Mouse (Mus musculus): ENCODE measurements around the gene Lmna. TPM values are rescaled to one million over a fixed set of nuclear protein-coding genes. Genes with fewer than 3 reads are reported as not detected.

Gene Lmna
- 10 to 100 TPM; 35.3 to 37.7 TPM for total RNA-seq (2021)

- intact Hi-C loops (cut with DNase I), result no loop called here
- peak; percentile 95 for DNase-seq
These were observed at the start of gene Lmna for GRCm38 (mm10) chr3:88509692-88510420. Gene Lmna (minus strand): TSS chr3:88509956.

- intact Hi-C loops (cut with DNase I), result no loop called here
- DNase-seq, result no peak
These were observed 46.9 kb upstream of the Lmna start for GRCm38 (mm10) chr3:88556616-88557015.

GRCm38 (mm10) chr3:88555731-88556130 lies 46.0 kb upstream of the Lmna start:
- intact Hi-C loops (cut with DNase I), result no loop called here
- DNase-seq, result no peak

GRCm38 (mm10) chr3:88555069-88555605 lies 45.4 kb upstream of the Lmna start:
- no peak for DNase-seq
- intact Hi-C loops (cut with DNase I), result no loop called here

DNA sequence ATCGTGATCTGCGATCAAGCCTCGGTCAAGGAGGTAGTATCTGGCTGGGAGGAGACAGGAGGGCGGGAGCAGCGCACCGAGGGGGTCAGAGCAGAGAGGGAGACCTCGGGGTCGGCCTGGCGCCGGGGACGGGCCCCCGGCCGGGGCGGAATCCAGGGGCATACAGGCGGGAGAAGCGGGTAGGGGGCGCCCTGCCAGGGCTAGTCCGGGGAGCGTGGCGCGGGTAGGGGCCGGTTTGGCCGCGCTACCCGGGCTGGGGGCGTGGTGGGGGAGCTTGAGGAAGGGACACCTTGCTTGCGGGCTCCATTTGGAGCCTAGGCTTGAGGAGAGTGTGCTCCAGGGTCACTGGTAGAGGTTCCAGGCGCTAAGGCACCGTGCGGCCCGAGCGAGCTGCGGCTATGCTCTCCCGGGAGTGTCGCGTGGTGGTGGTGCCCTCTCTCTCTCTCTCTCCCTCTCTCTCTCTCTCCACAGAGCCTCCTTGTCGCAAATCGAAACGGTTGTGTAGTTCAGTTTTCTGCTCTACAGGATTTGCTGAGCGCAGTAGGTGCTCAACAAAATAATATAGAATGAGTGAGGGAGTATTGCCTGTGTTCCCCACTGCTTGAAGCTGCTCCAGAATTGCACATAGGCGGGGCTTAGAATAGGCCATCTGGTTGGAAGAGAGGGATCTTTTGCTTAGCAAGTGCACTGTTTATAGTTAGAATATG lies 44.3 kb upstream of the Lmna start:
- peak; percentile 72 for DNase-seq
- intact Hi-C loops (cut with DNase I), result no loop called here

DNA sequence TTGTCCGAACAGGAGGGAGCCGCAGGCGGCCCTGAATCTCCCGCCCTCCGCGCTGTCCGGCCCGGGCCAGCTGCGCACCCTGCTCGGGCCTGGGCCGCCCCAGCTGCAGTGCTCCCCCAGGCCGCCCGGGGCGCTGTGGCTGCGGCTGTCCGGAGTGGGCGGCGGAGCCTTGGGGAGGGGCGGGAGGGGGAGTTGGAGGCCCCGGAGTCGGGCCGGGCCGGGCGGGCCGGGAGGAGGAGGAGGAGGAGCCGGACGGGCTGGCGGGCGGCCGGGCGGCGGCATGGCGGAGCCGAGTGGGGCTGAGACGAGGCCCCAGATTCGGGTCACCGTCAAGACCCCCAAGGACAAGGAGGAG lies 43.7 kb upstream of the Lmna start, which contains the start of gene Ubqln4:
Gene Ubqln4 (plus strand): TSS at position 234 of the 355 bp plus-strand sequence.
- peak; percentile 94 for DNase-seq
- intact Hi-C loops (cut with DNase I), result no loop called here

GRCm38 (mm10) chr3:88552676-88553524 lies 43.1 kb upstream of the Lmna start, which contains the start of gene Lamtor2:
Gene Lamtor2 (minus strand): TSS chr3:88553074.
- peak; percentile 99 for DNase-seq
- intact Hi-C loops (cut with DNase I), result no loop called here

DNA sequence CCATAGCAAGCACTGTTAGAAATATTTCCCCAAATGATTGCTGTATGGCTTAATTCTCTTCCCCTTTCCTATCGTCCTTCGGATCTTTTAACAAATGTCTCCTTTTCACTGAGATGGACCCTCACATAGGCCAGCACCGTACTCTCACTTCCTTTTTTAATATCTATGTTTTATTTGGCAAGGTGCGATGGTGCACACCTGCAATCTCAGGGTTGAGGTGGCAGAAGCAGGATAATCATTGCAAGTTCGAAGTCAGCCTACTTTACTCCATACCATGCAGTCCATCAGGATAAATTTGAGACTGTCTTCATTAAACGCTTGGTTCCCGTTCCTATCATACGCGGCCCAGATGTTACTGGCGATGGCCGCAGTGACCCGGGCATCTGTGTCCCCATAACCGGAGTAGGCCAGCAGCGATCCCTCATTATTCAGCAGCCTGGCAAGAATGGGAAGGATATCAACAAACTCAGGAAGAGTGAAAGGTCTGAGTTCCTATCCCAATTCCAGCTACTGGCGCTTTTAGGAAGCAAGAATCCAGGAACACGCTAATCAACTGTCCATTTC lies 42.4 kb upstream of the Lmna start:
- DNase-seq, result no peak
- intact Hi-C loops (cut with DNase I), result no loop called here

DNA sequence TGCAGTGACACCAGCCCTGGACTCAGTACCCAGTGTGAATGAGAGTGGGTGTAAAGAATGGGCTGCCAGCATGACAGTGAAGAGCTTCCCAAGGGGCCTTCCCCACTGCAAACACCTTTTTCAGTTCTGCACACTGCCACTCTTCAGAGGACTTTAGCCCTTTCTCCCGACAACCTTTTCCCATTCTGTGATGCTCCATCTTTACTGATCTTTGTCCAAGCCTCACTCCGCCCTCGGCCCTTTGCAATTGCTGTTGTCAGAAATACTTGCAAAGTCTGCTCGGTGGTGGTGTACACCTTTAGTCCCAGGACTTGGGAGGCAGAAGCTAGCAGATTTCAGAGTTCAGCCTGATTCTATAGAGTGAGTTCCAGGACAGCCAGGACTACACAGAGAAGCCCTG lies 41.8 kb upstream of the Lmna start:
- intact Hi-C loops (cut with DNase I), result no loop called here
- no peak for DNase-seq

GRCm38 (mm10) chr3:88548180-88548917 lies 38.6 kb upstream of the Lmna start, which contains the start of gene Rab25:
Gene Rab25 (minus strand): TSS chr3:88548300.
- intact Hi-C loops (cut with DNase I), result no loop called here
- DNase-seq, result no peak

DNA sequence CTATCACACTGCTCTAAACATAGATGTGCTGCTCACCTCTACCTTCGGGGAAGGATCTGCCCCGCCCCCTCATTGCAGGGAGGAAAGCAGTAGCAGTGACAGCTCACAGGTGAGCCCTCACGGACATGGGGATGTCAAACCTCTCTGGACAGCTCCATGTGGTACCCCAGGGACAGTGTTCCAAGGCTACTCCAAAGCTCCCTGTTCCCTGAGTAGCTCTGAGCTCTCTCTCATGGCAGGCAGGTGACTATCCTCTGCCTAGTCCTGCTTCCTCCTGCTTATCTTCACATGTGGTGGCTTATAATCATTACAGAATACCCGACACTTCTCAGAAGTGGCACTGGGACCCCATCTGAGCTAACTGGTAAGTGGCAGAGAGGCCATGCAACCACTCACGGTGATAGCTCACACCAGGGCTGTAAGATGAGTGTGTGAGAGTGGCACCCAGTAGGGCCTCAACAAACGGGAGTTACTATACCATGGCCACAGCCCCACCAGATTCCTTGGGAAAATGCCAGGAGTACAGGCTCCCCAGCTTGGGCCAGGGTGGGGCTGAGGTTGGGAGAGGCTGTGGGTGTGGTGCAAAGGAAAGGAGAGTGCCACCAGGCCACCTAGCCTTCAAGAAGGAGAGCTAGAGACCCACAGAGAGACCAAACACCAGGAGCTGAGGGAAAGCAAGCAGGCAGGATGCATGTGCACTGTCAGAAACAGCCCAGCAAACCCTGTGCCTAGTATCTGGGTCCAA lies 37.1 kb upstream of the Lmna start:
- intact Hi-C loops (cut with DNase I), result no loop called here
- DNase-seq, result no peak

DNA sequence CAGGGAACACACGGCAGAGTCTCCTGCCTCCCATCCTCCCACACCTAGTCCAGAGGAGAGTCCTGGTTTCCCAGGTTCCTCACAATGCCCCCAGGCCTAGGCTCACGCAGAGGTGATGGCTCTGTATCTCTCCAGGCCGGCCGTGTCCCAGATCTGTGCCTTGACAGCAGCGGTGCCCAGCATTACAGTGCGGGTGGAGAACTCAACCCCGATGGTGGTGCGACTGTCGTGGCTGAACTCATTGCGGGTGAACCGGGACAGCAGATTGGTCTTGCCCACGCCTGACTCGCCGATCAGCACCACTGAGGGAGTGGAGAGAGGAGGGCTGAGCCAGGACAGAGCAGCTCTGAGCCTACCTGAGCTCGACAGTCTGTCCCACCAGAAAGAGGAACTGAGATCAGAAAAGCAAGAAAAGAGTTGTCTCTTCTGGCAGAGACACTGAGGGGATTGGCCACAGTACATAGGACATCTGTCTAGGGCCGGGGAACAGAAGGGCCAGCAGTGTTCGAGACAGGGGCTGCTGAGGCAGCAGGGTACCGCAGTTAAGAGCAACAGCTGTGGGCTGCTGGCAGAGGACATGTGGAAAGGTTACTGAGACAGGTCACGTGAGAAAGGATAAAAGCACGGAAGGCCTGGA lies 35.3 kb upstream of the Lmna start:
- intact Hi-C loops (cut with DNase I), result no loop called here
- no peak for DNase-seq

DNA sequence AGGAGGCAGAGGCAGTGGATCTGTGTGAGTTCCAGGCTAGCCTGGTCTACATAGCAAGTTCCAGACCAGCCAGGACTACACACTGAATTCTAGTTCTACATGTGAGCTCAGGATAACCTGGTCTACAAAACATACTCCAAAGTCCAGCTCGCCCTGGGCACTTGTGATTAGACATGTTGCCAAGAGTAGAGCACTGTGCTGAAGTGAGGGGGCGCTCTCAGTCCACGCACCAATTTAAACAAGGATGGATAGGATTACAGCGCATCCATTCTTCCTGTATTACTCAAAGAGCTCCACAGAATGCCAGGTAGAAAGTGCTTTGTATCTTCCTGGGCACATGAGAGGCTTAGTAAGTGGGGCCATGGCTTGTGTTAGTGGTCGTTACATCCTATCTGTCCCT lies 34.8 kb upstream of the Lmna start:
- intact Hi-C loops (cut with DNase I), result no loop called here
- no peak for DNase-seq

- DNase-seq, result no peak
- intact Hi-C loops (cut with DNase I), result no loop called here
These were observed 34.1 kb upstream of the Lmna start for GRCm38 (mm10) chr3:88543651-88544410.

- intact Hi-C loops (cut with DNase I), result no loop called here
- DNase-seq, result no peak
These were observed 33.4 kb upstream of the Lmna start for GRCm38 (mm10) chr3:88543174-88543573.

- intact Hi-C loops (cut with DNase I), result no loop called here
- no peak for DNase-seq
These were observed 32.7 kb upstream of the Lmna start for GRCm38 (mm10) chr3:88542486-88542885.

DNA sequence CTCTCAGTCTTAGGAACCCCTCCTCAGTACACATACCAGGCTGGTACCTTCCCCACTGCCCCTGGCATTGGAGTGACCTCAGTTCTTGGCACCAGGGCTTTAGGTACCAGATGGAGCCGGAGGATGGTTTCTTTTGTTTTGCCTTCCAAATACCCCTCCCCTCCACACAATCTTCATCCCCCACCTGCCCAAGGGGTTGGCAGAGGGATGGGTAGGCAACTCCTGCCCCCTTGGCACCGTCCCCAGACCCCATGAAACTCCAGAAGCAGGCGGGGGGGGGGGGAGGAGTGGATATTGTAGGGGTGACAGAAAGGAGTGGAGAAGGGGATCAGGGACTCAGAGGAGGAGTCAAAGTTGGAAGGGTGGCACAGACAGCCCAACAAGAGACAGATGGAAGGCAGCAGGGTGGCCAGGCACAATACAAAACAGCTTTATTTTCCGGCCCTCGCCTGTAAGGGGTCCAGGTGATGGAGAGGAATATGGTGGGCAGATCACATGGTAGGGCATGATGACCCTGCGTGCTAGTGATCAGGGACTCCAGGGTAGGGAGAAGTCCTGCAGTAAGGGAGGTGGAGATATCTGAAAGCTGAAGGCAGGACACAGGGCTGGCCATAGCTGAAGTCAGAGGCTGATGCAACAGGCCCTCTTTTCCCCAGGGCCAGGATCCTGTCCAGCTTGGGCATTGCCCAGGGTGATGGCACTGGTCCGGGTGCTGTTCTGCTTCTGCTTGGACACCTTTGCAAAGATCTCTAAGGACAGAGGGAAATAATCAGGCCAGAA lies 32.1 kb upstream of the Lmna start:
- intact Hi-C loops (cut with DNase I), result no loop called here
- peak; percentile 96 for DNase-seq
